Mouse (Mus musculus) heart, embryonic 16.5 days (tissue): Measurements from ENCODE around the gene Golga3. TPM values are rescaled to one million over a fixed set of nuclear protein-coding genes. Genes with fewer than 3 reads are reported as not detected.

Experiments
- ATAC-seq: fragments of 200-750 bp; cut with Nextera tagmentation; replicated peaks from 2 replicates; pipeline ENCODE4 v1.8.0; 2017; ENCODE audit warnings: moderate number of reproducible peaks; ENCODE audit not compliant: insufficient read depth, low FRiP score; ENCODE audit errors: extremely low read depth
- H3K27ac ChIP-seq: fragments of 300-500 bp; sonication (generic); 2 replicates; pipeline ENCODE4 v1.5.1; 2014; ENCODE audit warnings: mild to moderate bottlenecking, low read length, control low read depth, moderate library complexity
- H3K27me3 ChIP-seq: fragments of 300-500 bp; sonication (generic); 2 replicates; pipeline ENCODE4 v1.6.1; 2014; ENCODE audit warnings: low read length, mixed read lengths; ENCODE audit not compliant: control insufficient read depth, insufficient read depth
- H3K36me3 ChIP-seq: fragments of 300-500 bp; sonication (generic); 2 replicates; pipeline ENCODE4 v1.6.1; 2014; ENCODE audit not compliant: control insufficient read depth, insufficient read depth
- H3K4me1 ChIP-seq: fragments of 300-500 bp; sonication (generic); 2 replicates; pipeline ENCODE4 v1.6.1; 2014; ENCODE audit warnings: low read length, mixed read lengths; ENCODE audit not compliant: control insufficient read depth, insufficient read depth
- H3K4me2 ChIP-seq: fragments of 300-500 bp; sonication (generic); 2 replicates; pipeline ENCODE4 v1.6.1; 2014; ENCODE audit warnings: low read depth, mild to moderate bottlenecking, control low read depth, low read length
- H3K4me3 ChIP-seq: fragments of 300-500 bp; sonication (generic); 2 replicates; pipeline ENCODE4 v1.5.1; 2014; ENCODE audit warnings: mild to moderate bottlenecking, control low read depth, low read length
- H3K9ac ChIP-seq: fragments of 300-500 bp; sonication (generic); 2 replicates; pipeline ENCODE4 v1.6.1; 2014; ENCODE audit warnings: low read length, control low read depth
- H3K9me3 ChIP-seq: fragments of 300-500 bp; sonication (generic); replicated peaks from 2 replicates; pipeline ENCODE4 v1.6.1; 2016; ENCODE audit warnings: low read length; ENCODE audit not compliant: control insufficient read depth
- WGBS: fragments of 180-500 bp; shearing (Covaris S2); extraction: QIAGEN DNeasy Blood & Tissue Kit; methylation state at CpG from one replicate; pipeline ENCODE4 v1.1.7; 2014; 5-methylcytosine and 5-hydroxymethylcytosine counted together
- polyA plus RNA-seq: library from polyadenylated mRNA; unstranded; fragments of >200 nt; fragmentation: Nextera tagmentation; extraction: Ambion mirVana; gene quantifications from 2 replicates; pipeline ENCODE4 v1.2.1, GENCODE M21; 2015

The Golga3 gene
- polyA plus RNA-seq, 1 experiment from 2014 or later = 14.9 TPM

DNA sequence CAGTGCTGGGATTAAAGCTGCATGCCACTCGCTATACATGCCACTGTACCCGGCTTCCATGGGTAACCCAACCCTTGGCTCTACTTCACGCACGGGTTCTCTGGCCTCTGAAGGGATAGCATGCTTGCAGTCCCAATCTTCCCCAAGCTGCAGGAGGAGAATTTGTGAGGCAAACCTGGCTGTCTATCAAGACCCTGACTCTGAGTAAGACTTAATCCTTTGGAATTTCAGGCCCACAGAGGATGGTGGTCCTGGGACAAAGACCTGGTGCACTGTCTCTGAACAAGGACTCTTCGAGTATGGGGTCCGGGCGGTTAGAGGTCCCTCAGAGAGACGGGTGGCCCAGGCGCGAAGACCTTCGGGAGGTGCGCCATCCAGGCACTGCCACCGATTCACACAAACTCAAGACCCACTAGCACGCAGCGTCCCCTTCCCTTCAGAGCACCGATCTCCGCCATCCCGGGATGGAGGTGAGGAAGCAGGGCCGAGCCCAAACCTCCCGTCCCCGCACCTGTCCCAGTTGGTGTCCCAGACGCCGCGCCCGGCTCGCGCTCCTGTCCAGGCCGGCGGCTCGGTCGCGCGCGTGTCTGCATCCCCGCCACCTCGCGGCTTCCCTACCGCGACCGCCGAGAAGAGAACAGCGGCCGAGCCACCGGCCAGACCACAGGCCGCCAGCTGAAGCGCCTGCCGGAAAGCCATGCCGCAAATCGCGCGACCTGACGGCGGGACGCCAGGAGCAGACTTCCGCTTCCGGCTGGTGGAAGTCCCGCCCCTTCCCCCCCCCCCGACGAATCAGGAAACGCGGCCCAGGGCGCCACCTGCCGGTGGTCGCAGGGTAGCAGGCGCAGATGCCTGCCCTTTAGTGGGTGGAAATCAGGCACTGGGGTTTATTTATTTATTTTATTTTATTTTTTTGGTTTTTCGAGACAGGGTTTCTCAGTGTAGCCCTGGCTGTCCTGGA lies 92.9 kb downstream of the Golga3 start, which contains the start of gene Pgam5:
Gene Pgam5 (minus strand): TSS at position 773 of the 961 bp plus-strand sequence.
- peak; percentile 83 for ATAC-seq
- no peaks in the 10 kb centered on the region for H3K9me3 ChIP-seq
- peaks cover 7% of the 10 kb centered on the region for H3K4me1 ChIP-seq
- peak within 1 kb of the TSS; percentile 97 for H3K4me2 ChIP-seq
- peak within 1 kb of the TSS; percentile 75 for H3K4me3 ChIP-seq
- WGBS = under 1% methylated on average over 66 of the region's 66 CpGs
- H3K27me3 ChIP-seq = no peaks in the 10 kb centered on the region
- peak within 1 kb of the TSS; percentile 87 for H3K9ac ChIP-seq
- peaks cover 24% of the 10 kb centered on the region for H3K36me3 ChIP-seq
- peak within 1 kb of the TSS; percentile 67 for H3K27ac ChIP-seq

DNA sequence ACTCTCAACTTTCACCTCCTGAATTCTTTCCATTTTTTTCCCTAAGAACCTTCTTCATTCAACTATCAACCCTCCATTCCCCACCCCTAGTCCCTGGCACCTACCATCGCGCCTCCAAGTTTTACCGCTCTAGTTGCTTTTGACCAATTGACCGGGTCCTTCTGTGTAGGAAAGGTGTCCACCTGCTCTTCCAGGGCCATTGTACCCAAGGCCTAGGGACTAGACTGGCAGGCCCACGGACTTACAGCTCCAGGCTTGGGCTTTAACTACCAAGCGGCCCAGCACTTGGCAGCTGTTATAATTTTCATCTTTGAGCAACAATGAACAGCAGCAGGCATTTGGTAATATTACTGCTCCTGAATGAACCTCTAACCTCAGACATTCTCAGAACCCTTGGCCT lies 93.7 kb downstream of the Golga3 start:
- WGBS = 94% methylated on average over 6 of the region's 6 CpGs
- no peak overlapping the region for H3K27ac ChIP-seq
- no peak overlapping the region for H3K4me3 ChIP-seq
- peaks cover 7% of the 10 kb centered on the region for H3K4me1 ChIP-seq
- no peak for ATAC-seq
- H3K9ac ChIP-seq = no peak overlapping the region
- H3K36me3 ChIP-seq = peaks cover 16% of the 10 kb centered on the region
- 0 out of 2 replicates have a peak overlapping the region, but pooled peaks have one; percentile 41 for H3K4me2 ChIP-seq
- no peaks in the 10 kb centered on the region for H3K27me3 ChIP-seq
- H3K9me3 ChIP-seq = no peaks in the 10 kb centered on the region

DNA sequence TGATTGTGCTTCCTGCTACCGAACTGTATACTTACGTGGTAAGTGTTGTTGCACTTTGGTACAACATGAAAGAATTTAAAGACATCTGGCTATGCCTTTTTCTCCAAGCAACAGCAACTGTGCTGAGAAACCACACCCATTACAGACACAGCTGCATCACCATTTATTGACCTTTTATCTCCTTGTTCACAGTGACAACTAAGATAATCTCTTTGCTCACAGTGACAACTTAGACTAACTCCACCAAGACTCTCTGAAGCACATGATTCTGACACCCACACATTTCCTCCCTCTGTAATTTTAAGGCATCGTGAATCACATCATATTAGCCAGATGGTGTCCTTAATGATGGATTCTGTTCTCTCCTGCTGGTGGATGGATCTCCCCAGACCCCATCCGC lies 97.6 kb downstream of the Golga3 start:
- H3K4me1 ChIP-seq = no peaks in the 10 kb centered on the region
- no peak overlapping the region for H3K4me3 ChIP-seq
- no peak overlapping the region for H3K4me2 ChIP-seq
- ATAC-seq = no peak
- H3K36me3 ChIP-seq = no peaks in the 10 kb centered on the region
- H3K27ac ChIP-seq = no peak overlapping the region
- H3K9ac ChIP-seq = no peak overlapping the region
- WGBS = 77% methylated on average over 4 of the region's 4 CpGs
- no peaks in the 10 kb centered on the region for H3K27me3 ChIP-seq
- no peaks in the 10 kb centered on the region for H3K9me3 ChIP-seq

DNA sequence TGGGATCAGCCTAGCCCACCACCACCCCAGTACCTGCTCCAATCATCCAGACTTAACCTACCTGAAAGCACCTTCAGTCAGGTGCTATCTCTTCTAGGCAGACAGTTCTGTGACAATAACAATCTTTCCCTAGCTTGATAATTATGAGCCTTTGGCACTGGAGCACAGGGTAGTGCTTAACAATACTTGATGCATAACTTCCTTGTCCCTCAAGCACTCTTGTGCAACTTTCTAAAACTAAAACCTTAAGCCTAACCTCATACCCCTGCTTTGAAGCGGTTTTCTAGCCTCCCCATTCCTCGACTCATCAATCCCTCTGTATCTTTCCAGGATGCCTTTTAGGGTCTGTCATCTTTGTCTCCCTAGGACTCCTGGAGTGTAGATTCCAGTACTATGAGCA lies 98.3 kb downstream of the Golga3 start:
- Histone ChIP-seq H3K4me2 (no peak overlapping the region), H3K4me1 (no peaks in the 10 kb centered on the region), H3K27me3 (no peaks in the 10 kb centered on the region), H3K27ac (no peak overlapping the region), H3K9me3 (no peaks in the 10 kb centered on the region), H3K9ac (no peak overlapping the region), H3K4me3 (no peak overlapping the region), H3K36me3 (no peaks in the 10 kb centered on the region)
- WGBS = 47% methylated on average over 2 of the region's 2 CpGs
- no peak for ATAC-seq

Other genes starting within 250 kb of the Golga3 start
- gene Zfp932, start 180.2 kb upstream of the Golga3 start, polyA plus RNA-seq = 10.7 and 11.9 TPM in 2 replicates
- gene Gm17655, start 104.2 kb upstream of the Golga3 start, polyA plus RNA-seq = 3.5 and 3.7 TPM in 2 replicates
- 0.51 and 0.75 TPM in 2 replicates for gene Gm35315, start 82.3 kb upstream of the Golga3 start, polyA plus RNA-seq
- 0.90 and 1.2 TPM in 2 replicates for gene Plcxd1, start 76.7 kb upstream of the Golga3 start, polyA plus RNA-seq
- gene Gtpbp6, start 68.5 kb upstream of the Golga3 start, polyA plus RNA-seq = 19.6 and 22.5 TPM in 2 replicates
- gene Zfp605, start 66.6 kb upstream of the Golga3 start, polyA plus RNA-seq = 2.0 and 2.7 TPM in 2 replicates
- gene Chfr, start 40.9 kb upstream of the Golga3 start, polyA plus RNA-seq = 27.3 and 28.7 TPM in 2 replicates
- 14.4 and 17.6 TPM in 2 replicates for gene Ankle2, start 54.3 kb downstream of the Golga3 start, polyA plus RNA-seq
- 51.5 and 51.7 TPM in 2 replicates for gene Pgam5, start 93.2 kb downstream of the Golga3 start, polyA plus RNA-seq
- 26.3 and 26.7 TPM in 2 replicates for gene Pxmp2, start 109.5 kb downstream of the Golga3 start, polyA plus RNA-seq
- gene Pole, start 109.6 kb downstream of the Golga3 start, polyA plus RNA-seq = 17.1 and 17.9 TPM in 2 replicates
- gene P2rx2, start 166.5 kb downstream of the Golga3 start, polyA plus RNA-seq = 0.29 and 1.1 TPM in 2 replicates
- gene Lrcol1, start 168.0 kb downstream of the Golga3 start, polyA plus RNA-seq = 0.20 TPM in 1 of 2 replicates, not detected in the other